Mouse (Mus musculus) gastrocnemius, postnatal 10 days (tissue): ENCODE data around the gene Tas2r131. TPM values are rescaled to one million over a fixed set of nuclear protein-coding genes. Genes with fewer than 3 reads are reported as not detected.
"Not testable (repeated sequence)": the region's sequence is repeated elsewhere in the genome, so short reads cannot be mapped to it uniquely, and the experiment has no call there.

ENCODE experiments used
- DNase-seq: peaks from one replicate; pipeline ENCODE4 v3.0.0; 2021; ENCODE audit warnings: mixed read lengths
- long read RNA-seq, 2 experiments: library from polyadenylated mRNA; stranded (forward); transcript quantifications; one replicate each; pipeline ENCODE4 v2.0.0; 2021
- total RNA-seq, 2 experiments: library from RNA; stranded (reverse); gene quantifications; 2 replicates each; pipeline ENCODE4 v1.2.3; 2021

The Tas2r131 gene
- total RNA-seq = not detected
- long read RNA-seq, experiment 1 = 0 reads
- long read RNA-seq, experiment 2 = 0 reads

- DNase-seq = no peak
These were observed at the start of gene Tas2r131 for GRCm38 (mm10) chr6:132957819-132958218. Gene Tas2r131 (minus strand): TSS chr6:132957919.

- DNase-seq = no peak
These were observed 23.1 kb upstream of the Tas2r131 start, which contains the start of gene Tas2r109 for GRCm38 (mm10) chr6:132980865-132981264. Gene Tas2r109 (minus strand): TSS chr6:132980965.

- no peak for DNase-seq
These were observed 6.9 kb downstream of the Tas2r131 start, which contains the start of gene Tas2r129 for GRCm38 (mm10) chr6:132950802-132951201. Gene Tas2r129 (plus strand): TSS chr6:132951102.

- DNase-seq = not testable (repeated sequence)
These were observed 16.3 kb downstream of the Tas2r131 start for GRCm38 (mm10) chr6:132941376-132941775.

- DNase-seq = no peak
These were observed 48.4 kb downstream of the Tas2r131 start, which contains the start of gene Tas2r125 for GRCm38 (mm10) chr6:132909351-132909750. Gene Tas2r125 (plus strand): TSS chr6:132909651.

Other genes with a start within 250 kb of the Tas2r131 start
- not detected for gene Tas2r122, start 246.0 kb downstream of the Tas2r131 start, total RNA-seq
- not detected for gene Tas2r115, start 219.9 kb downstream of the Tas2r131 start, total RNA-seq
- gene Tas2r124, start 203.2 kb downstream of the Tas2r131 start, total RNA-seq = not detected
- gene Tas2r102, start 195.8 kb downstream of the Tas2r131 start, total RNA-seq = not detected
- gene Tas2r136, start 179.8 kb downstream of the Tas2r131 start, total RNA-seq = not detected
- gene Tas2r117, start 155.1 kb downstream of the Tas2r131 start, total RNA-seq = not detected
- not detected for gene Tas2r123, start 110.8 kb downstream of the Tas2r131 start, total RNA-seq
- not detected for gene Tas2r116, start 102.5 kb downstream of the Tas2r131 start, total RNA-seq
- not detected for gene Tas2r110, start 89.9 kb downstream of the Tas2r131 start, total RNA-seq
- gene Tas2r113, start 64.9 kb downstream of the Tas2r131 start, total RNA-seq = not detected
- not detected for gene Tas2r125, start 48.3 kb downstream of the Tas2r131 start, total RNA-seq
- not detected for gene Tas2r129, start 6.8 kb downstream of the Tas2r131 start, total RNA-seq
- gene Tas2r109, start 23.0 kb upstream of the Tas2r131 start, total RNA-seq = not detected
- gene Tas2r103, start 79.2 kb upstream of the Tas2r131 start, total RNA-seq = not detected
- gene Tas2r140, start 97.9 kb upstream of the Tas2r131 start, total RNA-seq = not detected
- gene Smim10l1, start 147.0 kb upstream of the Tas2r131 start, total RNA-seq = 10 to 100 TPM; 69.9 to 74.1 TPM